Mouse (Mus musculus): ENCODE measurements around the gene Anapc1. TPM values are rescaled to one million over a fixed set of nuclear protein-coding genes. Genes with fewer than 3 reads are reported as not detected.

Gene Anapc1
- total RNA-seq, 2 experiments from 2014 or later, result 88.4 to 97.8 TPM

DNA sequence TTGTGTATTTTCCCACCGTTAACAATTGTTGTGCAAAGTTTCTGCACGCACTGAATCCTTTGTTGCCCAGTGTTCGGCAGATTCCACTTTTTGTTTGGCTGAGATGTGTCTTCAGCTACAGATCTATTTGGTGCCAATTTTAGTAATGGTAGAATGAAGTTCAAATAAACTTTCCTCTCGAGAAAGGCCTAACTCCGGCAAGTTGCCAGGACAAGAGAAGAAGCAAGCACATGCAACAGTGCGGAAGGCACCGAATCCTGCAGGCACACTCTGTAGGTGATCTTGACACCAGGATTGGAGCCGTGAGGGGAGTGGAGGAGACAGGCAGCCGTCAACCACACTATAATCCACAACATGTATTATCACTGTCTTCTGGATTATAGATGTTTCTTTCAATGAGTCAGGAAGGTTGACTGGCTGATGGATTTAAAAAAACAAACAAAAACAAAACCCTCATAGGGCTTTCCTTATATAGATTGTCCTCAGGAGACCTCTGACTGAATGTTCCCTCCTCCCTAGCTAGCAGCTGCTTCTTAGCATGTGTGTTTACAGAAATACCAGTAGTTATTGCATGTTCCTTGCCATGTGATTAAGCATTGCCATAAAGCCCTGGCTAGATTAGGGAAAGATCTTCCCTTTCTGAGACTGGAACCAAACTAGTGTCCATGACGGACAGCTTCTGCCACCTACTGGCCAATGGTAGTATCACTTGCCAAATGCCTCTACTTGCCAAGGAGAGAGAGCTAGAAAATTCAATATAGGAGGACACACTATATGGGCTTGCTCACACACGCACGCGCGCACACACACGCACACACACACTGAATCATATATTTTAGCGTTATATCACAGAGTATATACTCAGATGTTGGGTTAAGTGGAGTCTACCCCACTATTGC is 114.2 kb downstream of the Anapc1 start:
- ATAC-seq (replicated peaks; ENCODE audit: low FRiP score, poor library complexity, severe bottlenecking), result 0 out of 2 replicates have a peak, but pooled peaks have one; percentile 68

DNA sequence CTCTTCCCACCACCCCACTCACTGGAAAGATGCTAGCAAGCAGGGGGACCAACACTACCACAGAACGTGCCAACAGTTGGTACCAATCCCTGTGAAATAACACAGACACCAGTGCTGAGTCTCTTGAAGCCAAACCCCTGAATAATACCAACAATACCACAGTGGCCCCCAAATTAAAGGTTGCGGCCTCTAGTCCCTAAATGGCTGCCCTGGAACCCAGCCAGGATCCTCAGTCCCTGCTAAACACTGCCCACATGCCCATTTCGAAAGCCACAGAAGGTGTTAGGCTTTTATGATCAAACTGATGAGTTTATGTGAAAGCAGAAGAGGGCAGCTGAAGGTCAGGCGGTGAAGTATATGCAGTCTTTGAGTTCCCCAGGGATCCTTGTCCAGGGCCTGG is 116.2 kb downstream of the Anapc1 start:
- no peak for ATAC-seq (replicated peaks; ENCODE audit: low FRiP score, poor library complexity, severe bottlenecking)

- ATAC-seq (replicated peaks; ENCODE audit: low FRiP score, poor library complexity, severe bottlenecking), result no peak
Observed at GRCm38 (mm10) chr2:128568490-128568889, 118.7 kb downstream of the Anapc1 start.

DNA sequence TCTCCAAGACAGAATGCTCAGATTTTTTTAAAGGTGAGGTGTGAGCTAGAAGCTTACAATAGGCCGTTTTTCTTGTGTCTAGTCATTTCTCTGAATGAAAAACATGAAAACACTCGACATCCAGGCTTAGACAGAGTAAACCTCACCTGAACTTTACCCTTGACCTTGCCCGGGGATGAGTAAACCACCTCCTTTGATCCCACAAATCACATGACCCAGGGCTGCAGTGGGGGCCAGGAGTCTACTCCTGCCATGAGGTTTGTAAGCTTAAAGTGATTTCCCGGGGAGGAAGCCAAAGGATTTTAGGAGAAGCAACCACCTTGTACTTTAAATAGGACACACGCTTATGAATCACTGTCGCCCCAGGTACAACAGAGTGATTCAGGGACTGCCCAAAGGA is 119.2 kb downstream of the Anapc1 start:
- ATAC-seq (replicated peaks; ENCODE audit: low FRiP score, poor library complexity, severe bottlenecking), result no peak

DNA sequence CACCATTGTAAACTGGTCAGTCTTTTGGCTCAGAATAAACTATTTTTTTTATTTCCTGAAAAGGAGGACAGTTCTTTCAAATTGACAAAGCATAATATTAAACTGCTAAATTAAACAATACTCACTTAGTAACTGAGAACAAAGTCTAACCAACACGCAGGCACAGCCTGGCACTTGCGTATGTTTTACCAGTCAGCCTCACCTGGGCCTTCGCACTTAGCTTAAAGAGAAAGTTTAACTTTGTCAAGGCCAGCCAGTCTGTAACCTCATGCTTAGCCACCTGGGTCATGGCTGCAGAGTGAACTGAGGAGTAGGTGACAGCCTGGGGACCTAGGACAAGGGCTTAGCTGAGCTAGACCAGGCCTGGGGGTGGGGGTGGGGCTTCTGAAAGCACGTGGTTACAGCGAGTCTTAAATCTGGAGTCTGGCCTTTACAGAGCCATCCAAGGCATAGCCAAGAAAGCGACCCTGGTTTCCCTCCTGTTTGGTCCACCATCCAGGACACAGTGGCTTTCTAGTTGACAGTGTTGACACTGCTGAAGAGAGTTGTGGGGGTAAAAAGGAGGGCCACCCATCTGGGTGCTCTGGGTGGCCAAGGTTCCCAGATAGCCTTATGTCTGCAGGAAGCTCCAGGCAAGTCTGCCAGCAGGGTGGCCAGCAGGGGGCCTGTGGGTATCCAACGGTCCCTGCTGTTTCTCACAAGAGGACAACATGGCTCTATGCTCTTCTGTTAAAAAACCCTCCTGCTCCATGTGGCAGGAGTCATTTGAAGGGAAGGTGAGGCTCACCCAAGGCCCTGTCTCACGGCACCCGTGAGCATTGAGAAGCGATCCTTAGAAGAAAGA is 120.7 kb downstream of the Anapc1 start:
- no peak for ATAC-seq (replicated peaks; ENCODE audit: low FRiP score, poor library complexity, severe bottlenecking)

- no peak for ATAC-seq (replicated peaks; ENCODE audit: low FRiP score, poor library complexity, severe bottlenecking)
Observed at GRCm38 (mm10) chr2:128565904-128566303, 121.3 kb downstream of the Anapc1 start.

DNA sequence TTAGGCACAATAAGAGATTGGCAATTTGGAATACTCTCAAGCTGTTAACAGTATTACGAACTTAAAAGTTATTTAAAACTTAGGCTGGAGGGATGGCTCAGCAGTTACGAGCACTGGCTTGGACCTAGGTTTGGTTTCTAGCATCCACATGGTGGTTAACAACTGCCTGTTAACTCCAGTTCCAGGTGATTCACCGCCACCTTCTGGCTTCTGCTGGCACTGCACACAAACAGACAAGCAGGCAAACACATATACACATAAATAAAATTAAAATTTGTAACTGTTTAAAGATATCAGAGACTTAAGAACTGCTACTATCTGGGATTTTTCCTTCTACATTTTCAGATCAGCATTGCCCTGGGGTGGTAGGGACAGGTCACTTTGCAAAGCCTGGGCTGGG is 123.0 kb downstream of the Anapc1 start:
- ATAC-seq (replicated peaks; ENCODE audit: low FRiP score, poor library complexity, severe bottlenecking), result no peak

Other genes starting within 250 kb of the Anapc1 start
- gene Spdye4c, start 96.2 kb downstream of the Anapc1 start, total RNA-seq (2015; ENCODE audit: low replicate concordance), result not detected in 2 replicates
- gene Spdye4c, start 96.2 kb downstream of the Anapc1 start, total RNA-seq (2017; ENCODE audit: low replicate concordance), result not detected in 2 replicates
- gene Mertk, start 11.6 kb upstream of the Anapc1 start, total RNA-seq (2015; ENCODE audit: low replicate concordance), result 1.7 and 6.1 TPM in 2 replicates
- 3.2 and 6.4 TPM in 2 replicates for gene Mertk, start 11.6 kb upstream of the Anapc1 start, total RNA-seq (2017; ENCODE audit: low replicate concordance)
- 3.6 and 9.6 TPM in 2 replicates for gene Tmem87b, start 130.7 kb upstream of the Anapc1 start, total RNA-seq (2015; ENCODE audit: low replicate concordance)
- 4.9 and 17.8 TPM in 2 replicates for gene Tmem87b, start 130.7 kb upstream of the Anapc1 start, total RNA-seq (2017; ENCODE audit: low replicate concordance)
- gene Fbln7, start 175.6 kb upstream of the Anapc1 start, total RNA-seq (2015; ENCODE audit: low replicate concordance), result not detected in 2 replicates
- not detected in 2 replicates for gene Fbln7, start 175.6 kb upstream of the Anapc1 start, total RNA-seq (2017; ENCODE audit: low replicate concordance)